Mouse (Mus musculus) midbrain, postnatal 0 days (tissue): Measurements from ENCODE around the gene Usp2. TPM values are rescaled to one million over a fixed set of nuclear protein-coding genes. Genes with fewer than 3 reads are reported as not detected.

Experiments
- ATAC-seq: fragments of 200-750 bp; cut with Nextera tagmentation; 2 replicates; pipeline ENCODE4 v1.8.0; 2017; ENCODE audit warnings: moderate number of reproducible peaks, mild to moderate bottlenecking, moderate TSS enrichment, moderate library complexity; ENCODE audit not compliant: low FRiP score
- DNase-seq: peaks from one replicate; pipeline ENCODE4 v3.0.0-alpha.2; 2015; ENCODE audit warnings: low spot score
- H3K27ac ChIP-seq: fragments of 300-500 bp; sonication (generic); 2 replicates; pipeline ENCODE4 v1.5.1; 2014; ENCODE audit warnings: low read depth, mild to moderate bottlenecking, low read length, mixed read lengths
- H3K27me3 ChIP-seq: fragments of 300-500 bp; sonication (generic); 2 replicates; pipeline ENCODE4 v1.6.1; 2014; ENCODE audit warnings: low read length, control low read depth, mixed read lengths; ENCODE audit not compliant: insufficient read depth
- H3K36me3 ChIP-seq: fragments of 300-500 bp; sonication (generic); 2 replicates; pipeline ENCODE4 v1.6.1; 2014; ENCODE audit warnings: low read length, control low read depth, mixed read lengths; ENCODE audit not compliant: insufficient read depth
- H3K4me1 ChIP-seq: fragments of 300-500 bp; sonication (generic); 2 replicates; pipeline ENCODE4 v1.6.1; 2014; ENCODE audit warnings: mild to moderate bottlenecking, control low read depth, antibody characterized with exemption, low read length, mixed read lengths; ENCODE audit not compliant: insufficient read depth
- H3K4me2 ChIP-seq: fragments of 300-500 bp; sonication (generic); 2 replicates; pipeline ENCODE4 v1.6.1; 2014; ENCODE audit warnings: low read depth, mild to moderate bottlenecking, low read length, mixed read lengths; ENCODE audit not compliant: poor library complexity, severe bottlenecking
- H3K4me3 ChIP-seq: fragments of 300-500 bp; sonication (generic); 2 replicates; pipeline ENCODE4 v1.5.1; 2014; ENCODE audit warnings: low read depth, mild to moderate bottlenecking, low read length, moderate library complexity
- H3K9ac ChIP-seq: fragments of 300-500 bp; sonication (generic); replicated peaks from 2 replicates; pipeline ENCODE4 v1.6.1; 2014; ENCODE audit warnings: mild to moderate bottlenecking, low read length, moderate library complexity, mixed read lengths; ENCODE audit not compliant: poor library complexity, severe bottlenecking
- H3K9me3 ChIP-seq: fragments of 300-500 bp; sonication (generic); 2 replicates; pipeline ENCODE4 v1.6.1; 2016; ENCODE audit warnings: low read length, control low read depth
- CTCF ChIP-seq: IDR thresholded peaks from 2 replicates; pipeline ENCODE4 v1.5.1; 2016; ENCODE audit warnings: antibody characterized with exemption, mild to moderate bottlenecking
- WGBS: fragments of 180-500 bp; shearing (Covaris S2); extraction: QIAGEN DNeasy Blood & Tissue Kit; methylation state at CpG from one replicate; pipeline ENCODE4 v1.1.7; 2014; 5-methylcytosine and 5-hydroxymethylcytosine counted together
- polyA plus RNA-seq: library from polyadenylated mRNA; unstranded; fragments of >200 nt; fragmentation: Nextera tagmentation; extraction: Ambion mirVana; gene quantifications from 2 replicates; pipeline ENCODE4 v1.2.1, GENCODE M21; 2015
- total RNA-seq: library from RNA; depleted of rRNA; stranded (reverse); fragments of >200 nt; gene quantifications from 2 replicates; pipeline ENCODE4 v1.2.3, GENCODE M21; 2014

Usp2 gene
- total and polyA plus RNA-seq, 2 experiments from 2014 or later, result 7.5 to 15.1 TPM

- peak overlapping the region; percentile 57 for H3K4me3 ChIP-seq
- TF ChIP-seq CTCF, result no peak
- peak overlapping the region; percentile 100 for H3K4me2 ChIP-seq
- H3K9me3 ChIP-seq, result no peaks in the 10 kb centered on the region
- no peak overlapping the region for H3K27ac ChIP-seq
- H3K27me3 ChIP-seq, result peaks cover 16% of the 10 kb centered on the region
- DNase-seq, result peak; percentile 71
- no peaks in the 10 kb centered on the region for H3K36me3 ChIP-seq
- peak; percentile 35; the same call in 1 of the 2 replicates for ATAC-seq
- WGBS, result 1% methylated on average over 47 of the region's 62 CpGs
- peaks cover 19% of the 10 kb centered on the region; the same call in 1 of the 2 replicates for H3K4me1 ChIP-seq
- H3K9ac ChIP-seq, result peak overlapping the region; percentile 56
Observed at GRCm38 (mm10) chr9:44084659-44085229, 17.9 kb downstream of the Usp2 start.

- no peak for TF ChIP-seq CTCF
- Histone ChIP-seq H3K4me3 (peak overlapping the region; percentile 57), H3K9ac (peak overlapping the region; percentile 56), H3K9me3 (no peaks in the 10 kb centered on the region), H3K4me1 (peaks cover 19% of the 10 kb centered on the region; the same call in 1 of the 2 replicates), H3K27me3 (peaks cover 16% of the 10 kb centered on the region), H3K4me2 (peak overlapping the region; percentile 100), H3K27ac (no peak overlapping the region), H3K36me3 (no peaks in the 10 kb centered on the region)
- no peak; the same call in 1 of the 2 replicates for ATAC-seq
- WGBS, result 3% methylated on average over 10 of the region's 10 CpGs
- DNase-seq, result no peak
Observed at GRCm38 (mm10) chr9:44085276-44085675, 18.5 kb downstream of the Usp2 start.

- DNase-seq (no peak), ATAC-seq (no peak)
- H3K4me1 ChIP-seq, result peaks cover 19% of the 10 kb centered on the region; the same call in 1 of the 2 replicates
- no peak for TF ChIP-seq CTCF
- peaks cover 16% of the 10 kb centered on the region for H3K27me3 ChIP-seq
- H3K4me2 ChIP-seq, result peak overlapping the region; percentile 100
- 70% methylated on average over 15 of the region's 15 CpGs for WGBS
- H3K36me3 ChIP-seq, result no peaks in the 10 kb centered on the region
- no peak overlapping the region for H3K27ac ChIP-seq
- no peaks in the 10 kb centered on the region for H3K9me3 ChIP-seq
- H3K9ac ChIP-seq, result no peak overlapping the region
- peak overlapping the region; percentile 57; the same call in 1 of the 2 replicates for H3K4me3 ChIP-seq
Observed at GRCm38 (mm10) chr9:44085741-44086665, 19.2 kb downstream of the Usp2 start.

DNA sequence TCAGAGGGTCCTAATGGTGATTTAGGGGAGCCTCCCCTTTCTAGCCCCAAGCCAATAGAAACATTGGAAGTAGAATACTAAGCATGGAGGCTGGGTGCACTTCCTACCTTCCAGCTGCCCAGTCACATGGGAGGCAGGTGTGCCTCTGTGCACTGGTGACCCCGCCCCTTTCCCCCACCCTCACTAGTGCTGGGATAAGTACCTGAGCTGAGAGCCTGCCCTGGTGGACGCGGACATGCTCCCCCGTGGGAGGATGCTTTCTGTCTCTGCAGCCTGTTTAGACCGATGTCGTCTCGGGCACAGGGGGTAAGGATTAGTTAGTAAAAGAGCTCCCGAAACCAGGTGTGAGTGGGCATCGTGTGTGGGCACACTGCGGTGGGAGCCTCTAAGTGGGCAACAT lies 20.1 kb downstream of the Usp2 start:
- Histone ChIP-seq H3K9me3 (no peaks in the 10 kb centered on the region), H3K27ac (no peak overlapping the region), H3K4me2 (no peak overlapping the region), H3K27me3 (peaks cover 16% of the 10 kb centered on the region), H3K4me1 (peaks cover 19% of the 10 kb centered on the region; the same call in 1 of the 2 replicates), H3K36me3 (no peaks in the 10 kb centered on the region), H3K9ac (no peak overlapping the region), H3K4me3 (no peak overlapping the region)
- TF ChIP-seq CTCF, result no peak
- ATAC-seq, result no peak
- WGBS, result 52% methylated on average over 10 of the region's 10 CpGs
- no peak for DNase-seq

DNA sequence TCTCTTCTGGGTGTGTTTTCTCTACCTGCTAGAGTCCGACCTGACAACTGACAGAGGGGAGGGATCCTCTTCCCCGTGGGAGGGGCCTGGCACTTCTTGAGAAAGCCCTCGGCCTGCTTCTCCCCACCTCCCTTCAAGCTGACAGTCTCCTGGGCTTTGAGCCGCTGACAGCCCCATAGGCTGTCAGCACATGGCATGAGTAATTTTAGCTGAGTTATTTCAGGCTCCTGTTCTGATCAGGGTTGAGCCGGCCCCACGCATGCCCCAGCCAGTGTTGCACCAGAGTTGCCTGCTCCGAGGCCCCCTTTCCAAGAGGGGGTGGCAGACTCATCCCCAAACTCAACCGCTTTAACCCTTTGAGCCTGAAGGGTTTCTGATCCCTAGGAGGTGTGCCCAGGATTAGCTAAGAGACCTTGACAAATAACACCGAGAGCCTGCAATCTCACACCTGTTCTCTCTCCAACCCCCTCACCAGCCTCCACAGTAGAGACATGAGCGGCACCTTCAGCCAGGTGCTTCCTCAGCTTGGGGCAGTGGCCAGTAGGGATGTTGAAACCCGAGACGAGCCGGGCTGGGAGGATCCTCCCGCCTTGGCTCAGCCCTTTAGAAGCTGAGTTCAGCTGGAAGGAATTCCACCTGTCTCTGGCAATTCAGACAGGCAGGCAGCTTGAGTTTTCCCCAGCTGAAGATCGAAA lies 21.1 kb downstream of the Usp2 start:
- Histone ChIP-seq H3K27ac (no peak overlapping the region), H3K4me1 (peaks cover 19% of the 10 kb centered on the region; the same call in 1 of the 2 replicates), H3K4me3 (no peak overlapping the region), H3K36me3 (no peaks in the 10 kb centered on the region), H3K9me3 (no peaks in the 10 kb centered on the region), H3K9ac (no peak overlapping the region), H3K27me3 (peaks cover 16% of the 10 kb centered on the region), H3K4me2 (no peak overlapping the region)
- 20% methylated on average over 15 of the region's 15 CpGs for WGBS
- no peak for TF ChIP-seq CTCF
- no peak for DNase-seq
- ATAC-seq, result no peak
